Mouse (Mus musculus): Measurements from ENCODE around the gene Cacna1h. TPM values are rescaled to one million over a fixed set of nuclear protein-coding genes. Genes with fewer than 3 reads are reported as not detected.

The Cacna1h gene
- total and polyA plus RNA-seq, 3 experiments: 0.22 TPM; not detected in 2

- H3K4me1 ChIP-seq (ENCODE audit: insufficient read depth, low read depth, low read length): peaks cover 6% of the 10 kb centered on the region
- H3K27me3 ChIP-seq (ENCODE audit: insufficient read depth, low read length): peaks cover 36% of the 10 kb centered on the region
- H3K9me3 ChIP-seq (replicated peaks): no peaks in the 10 kb centered on the region
- no peaks in the 10 kb centered on the region for H3K36me3 ChIP-seq (replicated peaks)
- ATAC-seq (ENCODE audit: extremely low read depth, insufficient number of reproducible peaks, low FRiP score, poor library complexity, severe bottlenecking) (peak; percentile 15; the same call in 1 of the 2 replicates), DNase-seq (ENCODE audit: low spot score) (no peak)
- TF ChIP-seq TAL1 (conservative IDR thresholded peaks at IDR 0.05; ENCODE audit: low read depth, low read length) (no peak), POLR2AphosphoS5 (IDR thresholded peaks at IDR 0.05; ENCODE audit: insufficient replicate concordance, low read depth, low read length) (no peak), CTCF (IDR thresholded peaks at IDR 0.05; ENCODE audit: low read depth, low read length) (no peak; the same call in 1 of the 2 replicates)
- peak overlapping the region; percentile 59; the same call in 1 of the 2 replicates for H3K4me3 ChIP-seq (ENCODE audit: low read depth, low read length)
Measured at GRCm38 (mm10) chr17:25474330-25475077, 40.9 kb upstream of the Cacna1h start.

- no peak overlapping the region for H3K4me3 ChIP-seq (ENCODE audit: low read depth, low read length)
- peaks cover 47% of the 10 kb centered on the region for H3K27me3 ChIP-seq (ENCODE audit: insufficient read depth, low read length)
- no peaks in the 10 kb centered on the region for H3K9me3 ChIP-seq (replicated peaks)
- no peak for TF ChIP-seq GATA2 (IDR thresholded peaks at IDR 0.05; ENCODE audit: borderline replicate concordance, low read depth, low read length)
- TF ChIP-seq TAL1 (conservative IDR thresholded peaks at IDR 0.05; ENCODE audit: low read depth, low read length): no peak
- no peak for TF ChIP-seq POLR2AphosphoS5 (IDR thresholded peaks at IDR 0.05; ENCODE audit: insufficient replicate concordance, low read depth, low read length)
- no peak for TF ChIP-seq GATA1 (IDR thresholded peaks at IDR 0.05; ENCODE audit: borderline replicate concordance, low read length)
- no peak for TF ChIP-seq CTCF (IDR thresholded peaks at IDR 0.05; ENCODE audit: low read depth, low read length)
- H3K4me1 ChIP-seq (ENCODE audit: insufficient read depth, low read depth, low read length): peaks cover 6% of the 10 kb centered on the region
- ATAC-seq (ENCODE audit: extremely low read depth, insufficient number of reproducible peaks, low FRiP score, poor library complexity, severe bottlenecking) (no peak), DNase-seq (ENCODE audit: low spot score) (no peak)
- H3K36me3 ChIP-seq (replicated peaks): no peaks in the 10 kb centered on the region
Measured at GRCm38 (mm10) chr17:25472044-25472443, 38.5 kb upstream of the Cacna1h start.

GRCm38 (mm10) chr17:25471418-25471817 is 37.8 kb upstream of the Cacna1h start:
- DNase-seq (ENCODE audit: low spot score): no peak
- peaks cover 6% of the 10 kb centered on the region for H3K4me1 ChIP-seq (ENCODE audit: insufficient read depth, low read depth, low read length)
- no peaks in the 10 kb centered on the region for H3K9me3 ChIP-seq (replicated peaks)
- no peak for TF ChIP-seq POLR2AphosphoS5 (IDR thresholded peaks at IDR 0.05; ENCODE audit: insufficient replicate concordance, low read depth, low read length)
- no peak for TF ChIP-seq TAL1 (conservative IDR thresholded peaks at IDR 0.05; ENCODE audit: low read depth, low read length)
- TF ChIP-seq GATA2 (IDR thresholded peaks at IDR 0.05; ENCODE audit: borderline replicate concordance, low read depth, low read length): no peak
- TF ChIP-seq CTCF (IDR thresholded peaks at IDR 0.05; ENCODE audit: low read depth, low read length): no peak
- no peak for TF ChIP-seq GATA1 (IDR thresholded peaks at IDR 0.05; ENCODE audit: borderline replicate concordance, low read length)
- no peak for ATAC-seq (ENCODE audit: extremely low read depth, insufficient number of reproducible peaks, low FRiP score, poor library complexity, severe bottlenecking)
- H3K27me3 ChIP-seq (ENCODE audit: insufficient read depth, low read length): peaks cover 47% of the 10 kb centered on the region
- no peaks in the 10 kb centered on the region for H3K36me3 ChIP-seq (replicated peaks)
- no peak overlapping the region for H3K4me3 ChIP-seq (ENCODE audit: low read depth, low read length)

GRCm38 (mm10) chr17:25469798-25470197 is 36.2 kb upstream of the Cacna1h start:
- ATAC-seq (ENCODE audit: extremely low read depth, insufficient number of reproducible peaks, low FRiP score, poor library complexity, severe bottlenecking) (no peak), DNase-seq (ENCODE audit: low spot score) (peak; percentile 26)
- H3K9me3 ChIP-seq (replicated peaks): no peaks in the 10 kb centered on the region
- TF ChIP-seq CTCF (IDR thresholded peaks at IDR 0.05; ENCODE audit: low read depth, low read length) (peak; percentile 45; the same call in 1 of the 2 replicates), POLR2AphosphoS5 (IDR thresholded peaks at IDR 0.05; ENCODE audit: insufficient replicate concordance, low read depth, low read length) (no peak)
- H3K4me1 ChIP-seq (ENCODE audit: insufficient read depth, low read depth, low read length): peaks cover 5% of the 10 kb centered on the region
- no peak overlapping the region for H3K4me3 ChIP-seq (ENCODE audit: low read depth, low read length)
- peaks cover 41% of the 10 kb centered on the region for H3K27me3 ChIP-seq (ENCODE audit: insufficient read depth, low read length)
- no peaks in the 10 kb centered on the region for H3K36me3 ChIP-seq (replicated peaks)

- no peak for ATAC-seq (ENCODE audit: extremely low read depth, insufficient number of reproducible peaks, low FRiP score, poor library complexity, severe bottlenecking)
- Histone ChIP-seq H3K9me3 (replicated peaks) (no peaks in the 10 kb centered on the region), H3K36me3 (replicated peaks) (no peaks in the 10 kb centered on the region), H3K4me1 (ENCODE audit: insufficient read depth, low read depth, low read length) (peaks cover 9% of the 10 kb centered on the region; the same call in 1 of the 2 replicates), H3K4me3 (ENCODE audit: low read depth, low read length) (no peak overlapping the region), H3K27me3 (ENCODE audit: insufficient read depth, low read length) (peaks cover 36% of the 10 kb centered on the region)
- no peak for DNase-seq (ENCODE audit: low spot score)
- TF ChIP-seq POLR2AphosphoS5 (IDR thresholded peaks at IDR 0.05; ENCODE audit: insufficient replicate concordance, low read depth, low read length): no peak
- no peak for TF ChIP-seq GATA2 (IDR thresholded peaks at IDR 0.05; ENCODE audit: borderline replicate concordance, low read depth, low read length)
- TF ChIP-seq GATA1 (IDR thresholded peaks at IDR 0.05; ENCODE audit: borderline replicate concordance, low read length): no peak
- TF ChIP-seq CTCF (IDR thresholded peaks at IDR 0.05; ENCODE audit: low read depth, low read length): no peak
- no peak for TF ChIP-seq TAL1 (conservative IDR thresholded peaks at IDR 0.05; ENCODE audit: low read depth, low read length)
Measured at GRCm38 (mm10) chr17:25468301-25468700, 34.7 kb upstream of the Cacna1h start.

- H3K36me3 ChIP-seq (replicated peaks): no peaks in the 10 kb centered on the region
- H3K4me3 ChIP-seq (ENCODE audit: low read depth, low read length): no peak overlapping the region
- no peak for TF ChIP-seq POLR2AphosphoS5 (IDR thresholded peaks at IDR 0.05; ENCODE audit: insufficient replicate concordance, low read depth, low read length)
- DNase-seq (ENCODE audit: low spot score) (no peak), ATAC-seq (ENCODE audit: extremely low read depth, insufficient number of reproducible peaks, low FRiP score, poor library complexity, severe bottlenecking) (no peak)
- H3K4me1 ChIP-seq (ENCODE audit: insufficient read depth, low read depth, low read length): peaks cover 13% of the 10 kb centered on the region
- H3K9me3 ChIP-seq (replicated peaks): no peaks in the 10 kb centered on the region
- H3K27me3 ChIP-seq (ENCODE audit: insufficient read depth, low read length): peaks cover 34% of the 10 kb centered on the region
Measured at GRCm38 (mm10) chr17:25467781-25468180, 34.2 kb upstream of the Cacna1h start.
